Mouse (Mus musculus): ENCODE measurements at regions not wholly inside any gene's neighbourhood (a gene's known extent, or its start where the extent isn't known, plus 50 kb on each side); places are given as distances from the start of the nearest gene placed in this dataset.

GRCm38 (mm10) chr12:106676136-106676535, 666.1 kb downstream of the Vrk1 start:
- TF ChIP-seq TBP (IDR thresholded peaks at IDR 0.05; ENCODE audit: low read depth, low read length) = no peak
- no peak for TF ChIP-seq GATA1 (IDR thresholded peaks at IDR 0.05; ENCODE audit: low read depth, low read length)
- no peak for TF ChIP-seq MXI1 (IDR thresholded peaks at IDR 0.05; ENCODE audit: low read depth, low read length)
- TF ChIP-seq POLR2AphosphoS5 (IDR thresholded peaks at IDR 0.05; ENCODE audit: borderline replicate concordance, low read depth, low read length) = no peak
- TF ChIP-seq POLR2A (IDR thresholded peaks at IDR 0.05; ENCODE audit: control insufficient read depth in 1 of 2, insufficient read depth in 1 of 2, low read depth in 1 of 2, low read length in 2 of 2, poor library complexity in 1 of 2) = no peak
- TF ChIP-seq RAD21 (IDR thresholded peaks at IDR 0.05; ENCODE audit: low read depth, low read length) = no peak
- no peak for TF ChIP-seq NRF1 (IDR thresholded peaks at IDR 0.05; ENCODE audit: insufficient read depth, low read depth, low read length, poor library complexity, severe bottlenecking)
- TF ChIP-seq MAFK (IDR thresholded peaks at IDR 0.05; ENCODE audit: borderline replicate concordance, low read depth, low read length) = no peak
- TF ChIP-seq USF1 (IDR thresholded peaks at IDR 0.05; ENCODE audit: low read depth, low read length) = no peak
- no peak for TF ChIP-seq TAL1 (IDR thresholded peaks at IDR 0.05; ENCODE audit: low read length)
- TF ChIP-seq MAZ (IDR thresholded peaks at IDR 0.05; ENCODE audit: low read depth, low read length) = no peak
- no peak for TF ChIP-seq ELF1 (IDR thresholded peaks at IDR 0.05; ENCODE audit: low read depth, low read length)
- TF ChIP-seq MEF2A (IDR thresholded peaks at IDR 0.05; ENCODE audit: extremely low read depth, insufficient replicate concordance, low read depth, low read length, poor library complexity, severe bottlenecking) = no peak
- DNase-seq (ENCODE audit: low read depth, low spot score) = no peak
- Histone ChIP-seq H3K27ac (ENCODE audit: control insufficient read depth, low read depth, low read length) (no peak overlapping the region), H3K4me1 (ENCODE audit: control insufficient read depth in 1 of 2, insufficient read depth in 2 of 2, low read length in 2 of 2) (no peaks in the 10 kb centered on the region), H3K27me3 (ENCODE audit: control insufficient read depth in 1 of 2, insufficient read depth in 2 of 2, low read length in 2 of 2) (no peaks in the 10 kb centered on the region), H3K4me3 (ENCODE audit: control insufficient read depth in 1 of 2, insufficient read depth in 1 of 2, low read depth in 2 of 2, low read length in 2 of 2) (no peak overlapping the region), H3K9ac (ENCODE audit: control insufficient read depth, low read depth, low read length, poor library complexity, severe bottlenecking) (no peak overlapping the region), H3K79me2 (ENCODE audit: control insufficient read depth, insufficient read depth, low read length, poor library complexity) (no peaks in the 10 kb centered on the region), H3K36me3 (ENCODE audit: control insufficient read depth in 1 of 2, insufficient read depth in 2 of 2, low read length in 2 of 2) (no peaks in the 10 kb centered on the region), H3K9me3 (replicated peaks; ENCODE audit: insufficient read depth, low read length) (no peaks in the 10 kb centered on the region)

DNA sequence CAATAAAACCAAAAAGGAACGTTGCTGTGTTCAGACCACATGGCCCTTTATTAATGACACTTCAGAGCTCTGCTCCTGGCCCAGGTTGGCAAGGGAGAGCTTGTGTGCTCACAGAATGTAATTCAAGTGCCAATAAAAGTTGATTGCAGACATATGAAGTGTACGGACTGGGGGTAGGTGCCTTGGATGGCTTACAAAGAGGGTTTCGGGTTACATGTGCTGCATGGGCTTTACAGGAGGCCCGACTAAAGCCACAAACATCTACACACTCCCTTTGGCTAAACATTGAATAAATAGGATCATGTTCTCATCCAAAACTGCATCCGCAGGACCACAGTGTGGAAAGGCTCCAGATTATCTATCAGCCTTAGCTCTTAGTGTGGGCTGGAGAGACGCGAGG, 666.5 kb downstream of the Vrk1 start:
- Histone ChIP-seq H3K4me3 (ENCODE audit: control insufficient read depth in 1 of 2, insufficient read depth in 1 of 2, low read depth in 2 of 2, low read length in 2 of 2) (no peak overlapping the region), H3K27me3 (ENCODE audit: control insufficient read depth in 1 of 2, insufficient read depth in 2 of 2, low read length in 2 of 2) (no peaks in the 10 kb centered on the region), H3K9ac (ENCODE audit: control insufficient read depth, low read depth, low read length, poor library complexity, severe bottlenecking) (no peak overlapping the region), H3K4me1 (ENCODE audit: control insufficient read depth in 1 of 2, insufficient read depth in 2 of 2, low read length in 2 of 2) (no peaks in the 10 kb centered on the region), H3K79me2 (ENCODE audit: control insufficient read depth, insufficient read depth, low read length, poor library complexity) (no peaks in the 10 kb centered on the region), H3K9me3 (replicated peaks; ENCODE audit: insufficient read depth, low read length) (no peaks in the 10 kb centered on the region), H3K36me3 (ENCODE audit: control insufficient read depth in 1 of 2, insufficient read depth in 2 of 2, low read length in 2 of 2) (no peaks in the 10 kb centered on the region), H3K27ac (ENCODE audit: control insufficient read depth, low read depth, low read length) (no peak overlapping the region)
- no peak for TF ChIP-seq TBP (IDR thresholded peaks at IDR 0.05; ENCODE audit: low read depth, low read length)
- no peak for TF ChIP-seq MXI1 (IDR thresholded peaks at IDR 0.05; ENCODE audit: low read depth, low read length)
- no peak for TF ChIP-seq USF1 (IDR thresholded peaks at IDR 0.05; ENCODE audit: low read depth, low read length)
- TF ChIP-seq KAT2A (conservative IDR thresholded peaks at IDR 0.05; ENCODE audit: low read depth, low read length) = no peak
- no peak for TF ChIP-seq BHLHE40 (IDR thresholded peaks at IDR 0.05; ENCODE audit: borderline replicate concordance, low read depth, low read length)
- no peak for TF ChIP-seq ZMIZ1 (IDR thresholded peaks at IDR 0.05; ENCODE audit: low read depth, low read length)
- TF ChIP-seq SMC3 (IDR thresholded peaks at IDR 0.05; ENCODE audit: low read depth, low read length) = no peak
- no peak for TF ChIP-seq MYC (IDR thresholded peaks at IDR 0.05; ENCODE audit: low read depth, low read length)
- no peak for TF ChIP-seq POLR2A (IDR thresholded peaks at IDR 0.05; ENCODE audit: control insufficient read depth in 1 of 2, insufficient read depth in 1 of 2, low read depth in 1 of 2, low read length in 2 of 2, poor library complexity in 1 of 2)
- TF ChIP-seq MAFK (IDR thresholded peaks at IDR 0.05; ENCODE audit: borderline replicate concordance, low read depth, low read length) = no peak
- no peak for TF ChIP-seq ZNF384 (IDR thresholded peaks at IDR 0.05; ENCODE audit: low read depth, low read length)
- no peak for TF ChIP-seq JUND (IDR thresholded peaks at IDR 0.05; ENCODE audit: low read depth, low read length)
- no peak for TF ChIP-seq TCF12 (IDR thresholded peaks at IDR 0.05; ENCODE audit: low read depth, low read length)
- no peak for TF ChIP-seq MEF2A (IDR thresholded peaks at IDR 0.05; ENCODE audit: extremely low read depth, insufficient replicate concordance, low read depth, low read length, poor library complexity, severe bottlenecking)
- no peak for TF ChIP-seq HCFC1 (IDR thresholded peaks at IDR 0.05; ENCODE audit: low read depth, low read length)
- DNase-seq (ENCODE audit: low read depth, low spot score) = no peak
